Comparison of ENCODE assay signal across 18 mouse cellular contexts in the genomic region with DNA sequence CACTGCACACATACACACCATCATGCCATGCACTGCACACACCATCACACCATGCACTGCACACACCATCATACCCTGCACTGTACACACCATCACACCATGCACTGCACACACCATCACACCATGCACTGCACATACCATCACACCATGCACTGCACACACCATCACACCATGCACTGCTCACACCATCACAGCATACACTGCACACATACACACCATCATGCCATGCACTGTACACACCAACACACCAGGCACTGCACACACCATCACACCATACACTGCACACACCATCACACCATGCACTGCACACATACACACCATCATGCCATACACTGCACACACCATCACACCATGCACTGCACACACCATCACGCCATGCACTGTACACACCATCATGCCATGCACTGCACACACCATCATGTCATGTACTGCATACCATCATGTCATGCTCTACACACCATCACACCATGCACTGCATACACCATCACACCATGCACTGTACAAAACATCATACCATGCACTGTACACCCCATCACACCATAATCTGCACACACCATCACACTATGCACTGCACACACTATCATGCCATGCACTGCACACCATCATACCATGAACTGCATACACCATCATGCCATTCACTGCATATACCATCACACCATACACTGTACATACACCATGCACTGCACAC. TPM values are rescaled to one million over a fixed set of nuclear protein-coding genes. Genes with fewer than 3 reads are reported as not detected.
DNase-seq lines count a peak whose midpoint lies in the region; ATAC-seq and TF ChIP-seq lines count a peak whose summit lies in the region.
"Had no signal": no experiment of that assay in that cellular context is flagged by ENCODE, and none has a peak within 500 bp of the region (broad histone marks: within the 10 kb centered on the region; RNA-seq: fewer than 3 reads in every experiment).

No protein-coding gene starts in this region.

- no peak for DNase-seq in forebrain, embryonic 10.5 days (ENCODE audit: extremely low spot score, low spot score)
- DNase-seq in CH12.LX (ENCODE audit: extremely low read depth) = no peak
- DNase-seq in adrenal gland, postnatal 10 days = no peak
- DNase-seq: adrenal gland, adult 8-10 months; cerebellum, adult 11 months; cerebellum, adult 8-10 months; cerebellum, postnatal 14 days; embryo, embryonic 11 days; gastrocnemius, postnatal 10 days had no signal

- TF ChIP-seq RAD21 in CH12.LX (IDR thresholded peaks at IDR 0.05; ENCODE audit: low read depth, low read length) = no peak

- WGBS in forebrain, embryonic 15.5 days = 97% methylated on average over 1 of the region's 1 CpGs
- WGBS in forebrain, embryonic 10.5 days = 100% methylated on average over 1 of the region's 1 CpGs

- H3K27ac ChIP-seq in forebrain, embryonic 15.5 days (replicated peaks) = no peak overlapping the region
- no peak overlapping the region for H3K27ac ChIP-seq in forebrain, embryonic 10.5 days
- peak overlapping the region; percentile 4; the same call in 1 of the 2 replicates for H3K27ac ChIP-seq in CH12.LX (ENCODE audit: insufficient read depth, low read depth)
- H3K27ac ChIP-seq: embryonic facial prominence, embryonic 12.5 days; forebrain, embryonic 13.5 days; hindbrain, embryonic 10.5 days; hindbrain, embryonic 14.5 days had no signal

- H3K27me3 ChIP-seq in forebrain, embryonic 15.5 days = no peaks in the 10 kb centered on the region
- no peaks in the 10 kb centered on the region for H3K27me3 ChIP-seq in forebrain, embryonic 10.5 days (ENCODE audit: poor library complexity, severe bottlenecking)
- peaks cover 11% of the 10 kb centered on the region for H3K27me3 ChIP-seq in megakaryocyte, embryonic 14.5 days (replicated peaks)
- no peaks in the 10 kb centered on the region for H3K27me3 ChIP-seq in CH12.LX (replicated peaks)
- H3K27me3 ChIP-seq: embryonic facial prominence, embryonic 12.5 days; forebrain, embryonic 13.5 days; heart, embryonic 12.5 days had no signal

- H3K36me3 ChIP-seq in forebrain, embryonic 15.5 days = no peaks in the 10 kb centered on the region
- no peaks in the 10 kb centered on the region for H3K36me3 ChIP-seq in forebrain, embryonic 10.5 days (replicated peaks)
- no peaks in the 10 kb centered on the region for H3K36me3 ChIP-seq in megakaryocyte, embryonic 14.5 days (replicated peaks; ENCODE audit: low read length)
- H3K36me3 ChIP-seq in CH12.LX (replicated peaks in 1 of 2; ENCODE audit: control insufficient read depth in 1 of 2, insufficient read depth in 1 of 2, low read length in 1 of 2) = peaks cover 0 to 3% of the 10 kb centered on the region in 2 experiments
- H3K36me3 ChIP-seq: embryonic facial prominence, embryonic 12.5 days; heart, embryonic 12.5 days; hindbrain, embryonic 10.5 days had no signal

- dilution Hi-C loops in CH12.LX (cut with MboI; ENCODE audit: extremely low pct_ligation_motif_present, extremely low pct_unique_long_range_greater_than_20kb, low sequenced_read_pairs) = no loop called here

- no peak for TF ChIP-seq POLR2A in CH12.LX (IDR thresholded peaks at IDR 0.05; ENCODE audit: low read depth, low read length)

- no peaks in the 10 kb centered on the region for H3K79me2 ChIP-seq in CH12.LX (replicated peaks; ENCODE audit: control insufficient read depth, extremely low read depth, insufficient read depth, poor library complexity, severe bottlenecking)

- TF ChIP-seq CTCF in CH12.LX (conservative IDR thresholded peaks at IDR 0.05 in 1 of 2, IDR thresholded peaks at IDR 0.05 in 1 of 2; ENCODE audit: low read depth in 2 of 2, low read length in 2 of 2) = no peak

- 0 out of 2 replicates have a peak, but pooled peaks have one; percentile 23 for ATAC-seq in forebrain, embryonic 15.5 days (replicated peaks)
- no peak for ATAC-seq in megakaryocyte, adult 5-6 weeks (ENCODE audit: poor library complexity, severe bottlenecking)
- ATAC-seq in monocyte, adult 5-6 weeks (replicated peaks; ENCODE audit: insufficient number of reproducible peaks, low FRiP score, low TSS enrichment, poor library complexity, severe bottlenecking) = 0 out of 2 replicates have a peak, but pooled peaks have one; percentile 47
- ATAC-seq: forebrain, embryonic 13.5 days had no signal

- TF ChIP-seq EP300 in CH12.LX (IDR thresholded peaks at IDR 0.05; ENCODE audit: low read length) = no peak

- H3K9ac ChIP-seq in forebrain, embryonic 15.5 days (replicated peaks) = no peak overlapping the region
- H3K9ac ChIP-seq in CH12.LX (ENCODE audit: insufficient read depth, low read depth) = no peak overlapping the region
- H3K9ac ChIP-seq: embryonic facial prominence, embryonic 12.5 days; forebrain, embryonic 13.5 days; heart, embryonic 12.5 days; hindbrain, embryonic 14.5 days had no signal

- H3K4me3 ChIP-seq in forebrain, embryonic 15.5 days = no peak overlapping the region
- no peak overlapping the region for H3K4me3 ChIP-seq in forebrain, embryonic 10.5 days
- H3K4me3 ChIP-seq in megakaryocyte, embryonic 14.5 days (replicated peaks) = peak overlapping the region; percentile 72
- peak overlapping the region in 1 of 3 experiments; percentile 36 for H3K4me3 ChIP-seq in CH12.LX (replicated peaks in 1 of 3; ENCODE audit: low read depth in 2 of 3, low read length in 2 of 3, poor library complexity in 1 of 3)
- H3K4me3 ChIP-seq: embryonic facial prominence, embryonic 12.5 days; forebrain, embryonic 13.5 days; heart, embryonic 12.5 days; hindbrain, embryonic 10.5 days had no signal

- in situ Hi-C loops in CH12.LX (cut with MboI; ENCODE audit: low pct_ligation_motif_present, low pct_unique_long_range_greater_than_20kb, low sequenced_read_pairs) = no loop called here

- H3K9me3 ChIP-seq in forebrain, embryonic 15.5 days = no peaks in the 10 kb centered on the region
- H3K9me3 ChIP-seq in forebrain, embryonic 10.5 days = no peaks in the 10 kb centered on the region
- H3K9me3 ChIP-seq in megakaryocyte, embryonic 14.5 days = peaks cover 13% of the 10 kb centered on the region
- H3K9me3 ChIP-seq in CH12.LX (replicated peaks; ENCODE audit: low read length) = no peaks in the 10 kb centered on the region
- H3K9me3 ChIP-seq: embryonic facial prominence, embryonic 12.5 days; forebrain, embryonic 13.5 days; hindbrain, embryonic 10.5 days had no signal

- H3K4me1 ChIP-seq in forebrain, embryonic 15.5 days = no peaks in the 10 kb centered on the region
- no peaks in the 10 kb centered on the region for H3K4me1 ChIP-seq in forebrain, embryonic 10.5 days
- peaks cover 9% of the 10 kb centered on the region; the same call in 1 of the 2 replicates for H3K4me1 ChIP-seq in megakaryocyte, embryonic 14.5 days
- H3K4me1 ChIP-seq in CH12.LX (ENCODE audit: control insufficient read depth in 1 of 2, insufficient read depth in 2 of 2) = peaks cover 0 to 9% of the 10 kb centered on the region in 2 experiments; a peak in 2 of 4 replicates
- H3K4me1 ChIP-seq: embryonic facial prominence, embryonic 12.5 days; forebrain, embryonic 13.5 days; heart, embryonic 12.5 days; hindbrain, embryonic 10.5 days had no signal

- H3K4me2 ChIP-seq in forebrain, embryonic 15.5 days (replicated peaks) = no peak overlapping the region
- H3K4me2 ChIP-seq in CH12.LX (ENCODE audit: insufficient read depth, low read depth, poor library complexity, severe bottlenecking) = no peak overlapping the region
- H3K4me2 ChIP-seq: embryonic facial prominence, embryonic 12.5 days; forebrain, embryonic 13.5 days; heart, embryonic 12.5 days; hindbrain, embryonic 14.5 days had no signal

TF ChIP-seq in CH12.LX, 34 proteins besides CTCF, POLR2A, EP300 and RAD21:
- TF ChIP-seq ZC3H11A (IDR thresholded peaks at IDR 0.05; ENCODE audit: low read depth, low read length) (no peak), MEF2A (IDR thresholded peaks at IDR 0.05; ENCODE audit: borderline replicate concordance, low read depth, low read length) (no peak), POLR2AphosphoS2 (IDR thresholded peaks at IDR 0.05; ENCODE audit: low read depth, low read length) (no peak)

RNA-seq across cellular contexts. Expression of gene Panx1, which starts 56.5 kb away (rescaled TPM):
- 150 and 151 TPM in 2 replicates for polyA plus RNA-seq in forebrain, embryonic 15.5 days (2015; fragmentation: Nextera tagmentation; extraction: Ambion mirVana)
- 68.8 and 69.9 TPM in 2 replicates for polyA plus RNA-seq in forebrain, embryonic 10.5 days (2016; fragmentation: Nextera tagmentation; extraction: Ambion mirVana)
- polyA plus RNA-seq in megakaryocyte, embryonic 14.5 days (2012; ENCODE audit: insufficient read depth, low replicate concordance) = 13.0 and 18.4 TPM in 2 replicates
- 13.9 and 15.1 TPM in 2 replicates for total RNA-seq in megakaryocyte, adult 5-6 weeks (2015)
- total RNA-seq in megakaryocyte, adult 5-6 weeks (2017) = 10.2 and 11.5 TPM in 2 replicates
- total RNA-seq in CH12.LX (2012; rRNA removed) = 15.6 and 19.7 TPM in 2 replicates
- total RNA-seq in CH12.LX (2014; rRNA removed) = 20.0 and 27.9 TPM in 2 replicates
- 40.0 and 54.0 TPM in 2 replicates for polyA plus RNA-seq in CH12.LX (2012; ENCODE audit: insufficient read length, low read depth)
- 11.4 to 38.4 TPM (median 34.9 TPM) in 3 replicates for total RNA-seq in monocyte, adult 5-6 weeks (2017)
- total RNA-seq in adrenal gland, postnatal 10 days (2021) = 10 to 100 TPM; 13.5 to 14.6 TPM
